Mouse (Mus musculus): ENCODE data around the gene Rundc3a. TPM values are rescaled to one million over a fixed set of nuclear protein-coding genes. Genes with fewer than 3 reads are reported as not detected.

Rundc3a gene
- polyA plus RNA-seq, 1 experiment, result 2.8 TPM

DNA sequence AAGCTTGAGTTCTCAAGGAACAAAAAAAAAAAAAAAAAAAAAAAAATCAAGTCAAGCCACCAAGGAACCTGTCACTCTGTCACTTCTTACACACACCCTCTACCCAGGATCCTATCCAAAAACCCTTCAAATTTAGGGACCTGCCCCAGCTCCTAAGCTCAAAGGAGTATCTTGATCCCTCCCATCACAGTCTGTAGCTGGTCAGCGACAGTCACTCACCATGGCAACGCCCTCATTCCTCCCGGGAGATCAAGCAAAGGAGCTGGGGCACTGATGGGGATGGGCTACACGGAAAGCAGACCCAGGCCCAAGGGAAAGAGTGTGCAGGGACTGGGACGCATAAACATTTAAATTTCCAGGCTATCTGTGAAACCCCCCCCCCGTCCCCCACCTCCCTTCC lies 51.6 kb downstream of the Rundc3a start:
- WGBS, result 45% methylated on average over 6 of the region's 6 CpGs
- peaks cover 11% of the 10 kb centered on the region for H3K4me1 ChIP-seq (ENCODE audit: control insufficient read depth, insufficient read depth, low read length)
- no peak overlapping the region for H3K4me3 ChIP-seq (replicated peaks; ENCODE audit: extremely low read depth, low read depth, low read length)
- no peak for DNase-seq
- TF ChIP-seq POLR2A (IDR thresholded peaks at IDR 0.05; ENCODE audit: borderline replicate concordance, extremely low read depth, low read depth, low read length), result no peak
- no peak for TF ChIP-seq CTCF (IDR thresholded peaks at IDR 0.05; ENCODE audit: insufficient read depth, low read length)

DNA sequence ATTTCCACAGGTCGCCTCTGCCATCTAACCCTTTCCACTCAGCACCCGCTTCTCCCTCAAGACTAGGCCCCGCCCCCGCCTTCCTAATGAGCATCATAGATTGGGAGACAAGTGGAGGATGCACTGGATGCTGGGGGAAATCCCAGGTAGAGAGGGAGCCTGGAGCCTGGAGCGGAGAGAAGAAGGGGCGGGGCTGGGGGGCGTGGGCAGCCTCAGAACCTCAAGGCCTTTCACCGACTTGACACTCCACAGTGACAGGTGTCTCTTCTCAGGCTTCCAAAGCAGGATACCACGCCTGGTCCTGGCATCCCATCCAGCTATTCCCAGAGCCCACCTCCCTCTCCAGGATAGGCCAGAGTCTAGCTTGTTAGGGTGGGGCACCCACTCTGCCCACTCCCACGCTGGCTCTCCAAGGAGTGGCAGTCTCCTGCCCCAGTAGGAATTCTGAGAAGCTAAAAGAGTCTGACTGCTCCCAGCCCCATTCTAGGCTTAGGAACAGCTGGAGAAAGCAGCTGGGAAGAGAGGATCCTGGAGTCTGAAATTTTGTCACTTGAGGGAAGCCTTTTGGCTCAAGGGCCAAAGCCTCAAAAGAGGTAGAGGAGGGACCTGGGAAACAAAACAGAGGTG lies 52.2 kb downstream of the Rundc3a start:
- no peak for DNase-seq
- no peak for TF ChIP-seq POLR2A (IDR thresholded peaks at IDR 0.05; ENCODE audit: borderline replicate concordance, extremely low read depth, low read depth, low read length)
- TF ChIP-seq CTCF (IDR thresholded peaks at IDR 0.05; ENCODE audit: insufficient read depth, low read length), result no peak
- 34% methylated on average over 10 of the region's 10 CpGs for WGBS
- H3K4me1 ChIP-seq (ENCODE audit: control insufficient read depth, insufficient read depth, low read length), result peaks cover 11% of the 10 kb centered on the region
- no peak overlapping the region for H3K4me3 ChIP-seq (replicated peaks; ENCODE audit: extremely low read depth, low read depth, low read length)

DNA sequence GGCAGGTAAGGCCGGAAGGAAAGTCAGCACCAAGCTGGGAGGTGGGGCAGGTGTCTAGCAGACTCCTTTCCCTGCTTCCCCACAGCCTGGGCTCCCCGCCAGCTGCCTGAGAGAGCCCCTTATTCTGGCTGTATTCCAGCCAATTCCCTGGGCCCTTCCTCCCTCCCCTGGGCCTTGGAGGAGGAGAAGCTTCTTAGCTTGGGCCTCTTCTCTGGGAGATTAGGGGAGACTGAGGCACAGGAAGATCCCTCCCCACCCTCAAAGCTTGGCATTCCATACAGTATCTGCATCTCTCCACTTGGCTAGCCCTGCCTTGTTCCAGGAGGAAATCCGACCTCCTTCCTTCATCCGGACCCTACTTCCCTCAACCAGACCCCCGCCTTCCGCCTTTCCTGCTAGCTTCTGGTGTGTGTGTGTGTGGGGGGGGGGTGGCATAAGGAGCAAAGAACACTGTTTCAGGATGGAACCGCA lies 52.7 kb downstream of the Rundc3a start:
- Histone ChIP-seq H3K4me1 (ENCODE audit: control insufficient read depth, insufficient read depth, low read length) (peaks cover 11% of the 10 kb centered on the region), H3K4me3 (replicated peaks; ENCODE audit: extremely low read depth, low read depth, low read length) (no peak overlapping the region)
- no peak for TF ChIP-seq POLR2A (IDR thresholded peaks at IDR 0.05; ENCODE audit: borderline replicate concordance, extremely low read depth, low read depth, low read length)
- 10% methylated on average over 7 of the region's 7 CpGs for WGBS
- DNase-seq, result no peak

DNA sequence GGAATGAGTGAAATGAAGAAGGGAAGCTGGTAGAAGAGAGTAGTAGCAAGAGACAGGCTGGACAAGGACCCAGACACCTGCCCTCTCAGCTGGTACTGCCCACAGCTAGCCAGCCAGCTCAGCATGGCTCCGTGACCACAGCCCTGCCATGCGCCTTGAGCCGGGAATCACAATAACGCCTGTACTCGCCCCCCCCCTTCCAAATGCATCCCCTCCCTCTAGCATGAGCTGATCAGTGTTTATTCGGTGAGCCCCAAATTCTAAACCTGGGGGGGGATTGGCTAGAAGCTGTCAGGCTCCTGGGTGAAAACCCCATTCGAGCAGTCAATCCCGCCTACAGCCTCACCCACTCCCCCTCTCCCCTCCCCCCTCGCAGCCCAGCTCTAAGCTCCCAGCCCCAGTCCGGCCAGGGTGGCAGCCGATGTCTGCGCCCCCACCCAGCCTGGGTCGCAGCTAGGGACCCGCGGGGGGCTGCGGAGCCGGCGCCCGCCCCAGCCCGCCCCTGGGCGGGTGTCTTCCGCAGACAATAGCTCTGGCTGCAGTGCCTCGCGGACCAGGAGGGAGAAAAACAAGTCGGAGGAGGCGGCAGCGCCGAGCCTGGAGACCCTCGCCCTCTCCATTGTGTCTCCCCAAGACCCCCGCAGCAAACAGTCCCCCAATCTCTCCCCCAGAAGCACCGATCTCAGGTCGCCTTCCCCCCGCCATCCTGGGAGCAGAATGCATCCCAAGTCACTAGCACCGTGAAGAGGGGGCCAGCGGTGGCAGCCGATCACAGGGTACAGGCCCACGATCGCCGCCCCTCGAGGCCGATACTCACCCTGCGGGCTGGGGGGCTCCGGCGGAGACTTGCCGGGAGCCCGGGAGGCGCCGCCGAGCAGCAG lies 53.6 kb downstream of the Rundc3a start:
- under 1% methylated on average over 48 of the region's 49 CpGs for WGBS
- Histone ChIP-seq H3K4me1 (ENCODE audit: control insufficient read depth, insufficient read depth, low read length) (peaks cover 11% of the 10 kb centered on the region), H3K4me3 (replicated peaks; ENCODE audit: extremely low read depth, low read depth, low read length) (peak overlapping the region; percentile 68)
- TF ChIP-seq POLR2A (IDR thresholded peaks at IDR 0.05; ENCODE audit: borderline replicate concordance, extremely low read depth, low read depth, low read length) (no peak), CTCF (IDR thresholded peaks at IDR 0.05; ENCODE audit: insufficient read depth, low read length) (no peak)
- DNase-seq, result peak; percentile 39

DNA sequence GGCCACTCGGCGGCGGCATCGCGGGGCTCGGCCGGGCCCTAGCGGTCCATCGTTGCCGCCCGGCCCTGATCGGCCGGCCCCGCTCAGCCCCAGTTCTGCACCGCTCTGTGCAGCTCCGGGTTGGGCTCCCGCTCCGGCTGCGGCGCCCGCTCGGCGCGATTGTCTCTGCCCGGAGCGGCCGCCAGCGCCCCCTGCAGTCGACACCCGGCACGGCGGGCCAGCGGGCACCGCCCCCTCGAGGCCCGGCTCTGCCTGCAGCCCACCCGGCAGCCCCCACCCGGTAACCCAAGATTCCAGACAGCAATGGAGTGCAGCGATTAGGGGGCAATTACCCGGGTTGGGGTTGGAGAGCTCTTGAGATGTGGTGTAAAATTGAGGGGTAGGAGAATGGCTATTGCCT lies 54.3 kb downstream of the Rundc3a start, which contains the start of gene Fam171a2:
Fam171a2 (minus strand) TSS at position 186 of the 400 bp plus-strand sequence.
- TF ChIP-seq CTCF (IDR thresholded peaks at IDR 0.05; ENCODE audit: insufficient read depth, low read length), result 0 out of 2 replicates have a peak, but pooled peaks have one; percentile 5
- no peak for TF ChIP-seq POLR2A (IDR thresholded peaks at IDR 0.05; ENCODE audit: borderline replicate concordance, extremely low read depth, low read depth, low read length)
- peak within 1 kb of the TSS; percentile 68 for H3K4me3 ChIP-seq (replicated peaks; ENCODE audit: extremely low read depth, low read depth, low read length)
- peaks cover 11% of the 10 kb centered on the region for H3K4me1 ChIP-seq (ENCODE audit: control insufficient read depth, insufficient read depth, low read length)
- DNase-seq, result peak; percentile 82
- under 1% methylated on average over 40 of the region's 40 CpGs for WGBS

DNA sequence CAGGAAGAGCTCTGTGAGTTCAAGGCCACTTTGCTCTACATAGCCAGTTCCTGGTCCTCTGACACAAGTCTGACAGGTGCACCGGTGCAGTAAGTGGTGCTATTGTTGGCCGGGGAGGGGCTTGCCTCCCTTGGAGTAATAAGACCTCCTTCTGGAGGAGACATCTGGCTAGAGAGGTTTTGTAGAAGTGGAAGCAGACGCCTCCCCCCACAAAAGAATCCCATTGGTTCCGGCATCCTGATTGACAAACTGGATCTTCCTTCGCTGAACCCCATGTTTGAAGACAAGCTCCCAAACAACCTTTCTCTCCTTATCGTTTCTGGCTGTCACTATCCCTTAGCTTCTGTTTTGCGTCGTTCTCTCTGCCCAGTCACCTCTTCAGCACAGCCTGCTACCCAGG lies 55.1 kb downstream of the Rundc3a start:
- WGBS, result 24% methylated on average over 8 of the region's 8 CpGs
- TF ChIP-seq CTCF (IDR thresholded peaks at IDR 0.05; ENCODE audit: insufficient read depth, low read length) (no peak), POLR2A (IDR thresholded peaks at IDR 0.05; ENCODE audit: borderline replicate concordance, extremely low read depth, low read depth, low read length) (no peak)
- Histone ChIP-seq H3K4me1 (ENCODE audit: control insufficient read depth, insufficient read depth, low read length) (peaks cover 11% of the 10 kb centered on the region), H3K4me3 (replicated peaks; ENCODE audit: extremely low read depth, low read depth, low read length) (no peak overlapping the region)
- DNase-seq, result no peak

DNA sequence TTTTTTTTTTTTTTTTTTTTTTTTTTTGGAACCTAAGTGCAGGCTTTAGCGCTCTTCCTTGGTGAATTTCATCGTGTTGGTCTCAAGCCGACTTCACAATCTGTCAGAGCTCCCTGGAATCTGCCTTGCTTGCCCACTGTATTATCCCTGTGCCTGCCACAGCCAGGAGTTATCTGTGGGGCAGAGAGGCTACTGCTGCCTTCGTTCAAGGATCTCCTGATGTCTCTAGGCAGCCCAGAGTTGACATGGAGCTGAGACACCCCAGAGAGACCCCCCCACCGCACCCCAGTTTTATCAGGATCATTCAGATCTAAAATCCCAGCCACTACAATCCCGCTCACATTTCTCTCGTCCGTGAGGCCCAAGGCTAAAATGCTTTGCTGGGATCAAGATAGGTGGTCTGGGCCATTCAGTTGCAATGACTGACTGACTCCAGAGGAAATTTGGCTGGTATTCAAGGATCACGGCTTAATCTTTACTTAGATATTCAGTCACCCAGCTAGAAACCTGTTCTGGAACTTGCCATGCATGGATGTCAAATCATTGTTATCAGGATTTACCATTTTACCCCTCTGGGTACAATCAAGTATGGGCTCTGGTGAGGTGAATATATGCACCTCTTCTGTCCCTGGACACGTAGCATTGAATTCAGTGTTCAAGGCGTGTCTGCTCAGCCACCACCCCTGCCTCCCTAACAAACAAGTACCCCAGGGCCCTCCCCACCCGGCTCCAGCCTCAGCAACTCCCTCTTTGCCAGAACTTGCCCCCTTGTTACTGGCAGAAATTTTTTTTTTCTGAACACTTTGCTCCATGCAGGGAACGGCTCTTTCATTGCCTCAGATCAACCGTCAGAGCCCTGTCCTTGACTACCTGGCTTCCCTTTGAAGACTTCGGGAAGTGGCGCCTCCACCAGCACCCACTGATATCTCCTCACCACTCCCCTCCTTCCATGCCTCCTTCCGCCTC lies 56.1 kb downstream of the Rundc3a start:
- TF ChIP-seq CTCF (IDR thresholded peaks at IDR 0.05; ENCODE audit: insufficient read depth, low read length), result no peak
- no peak for TF ChIP-seq POLR2A (IDR thresholded peaks at IDR 0.05; ENCODE audit: borderline replicate concordance, extremely low read depth, low read depth, low read length)
- Histone ChIP-seq H3K4me3 (replicated peaks; ENCODE audit: extremely low read depth, low read depth, low read length) (no peak overlapping the region), H3K4me1 (ENCODE audit: control insufficient read depth, insufficient read depth, low read length) (peaks cover 11% of the 10 kb centered on the region)
- WGBS, result 63% methylated on average over 17 of the region's 17 CpGs
- no peak for DNase-seq

Other genes starting within 250 kb of the Rundc3a start
- 0.41 and 0.72 TPM in 2 replicates for gene Nags, start 247.9 kb upstream of the Rundc3a start, polyA plus RNA-seq (2012; rRNA removed)
- gene Tmem101, start 237.0 kb upstream of the Rundc3a start, polyA plus RNA-seq (2012; rRNA removed), result 20.5 and 26.7 TPM in 2 replicates
- gene Lsm12, start 208.1 kb upstream of the Rundc3a start, polyA plus RNA-seq (2012; rRNA removed), result 20.8 and 30.6 TPM in 2 replicates
- gene G6pc3, start 203.8 kb upstream of the Rundc3a start, polyA plus RNA-seq (2012; rRNA removed), result 74.4 and 82.5 TPM in 2 replicates
- 140 and 160 TPM in 2 replicates for gene Hdac5, start 163.2 kb upstream of the Rundc3a start, polyA plus RNA-seq (2012; rRNA removed)
- gene BC030867, start 144.5 kb upstream of the Rundc3a start, polyA plus RNA-seq (2012; rRNA removed), result 0.65 and 0.68 TPM in 2 replicates
- gene Asb16, start 124.7 kb upstream of the Rundc3a start, polyA plus RNA-seq (2012; rRNA removed), result 0.15 and 1.8 TPM in 2 replicates
- 46.3 and 53.4 TPM in 2 replicates for gene Tmub2, start 108.5 kb upstream of the Rundc3a start, polyA plus RNA-seq (2012; rRNA removed)
- 33.1 and 38.8 TPM in 2 replicates for gene Atxn7l3, start 96.8 kb upstream of the Rundc3a start, polyA plus RNA-seq (2012; rRNA removed)
- gene Ubtf, start 73.7 kb upstream of the Rundc3a start, polyA plus RNA-seq (2012; rRNA removed), result 23.9 and 27.7 TPM in 2 replicates
- gene Slc4a1, start 27.2 kb upstream of the Rundc3a start, polyA plus RNA-seq (2012; rRNA removed), result 1.1 and 1.2 TPM in 2 replicates
- gene Slc25a39, start 14.5 kb downstream of the Rundc3a start, polyA plus RNA-seq (2012; rRNA removed), result 258 and 290 TPM in 2 replicates
- gene Grn, start 36.9 kb downstream of the Rundc3a start, polyA plus RNA-seq (2012; rRNA removed), result 220 and 257 TPM in 2 replicates
- gene Fam171a2, start 54.3 kb downstream of the Rundc3a start, polyA plus RNA-seq (2012; rRNA removed), result 19.6 and 22.8 TPM in 2 replicates
- gene Itga2b, start 76.7 kb downstream of the Rundc3a start, polyA plus RNA-seq (2012; rRNA removed), result 11.4 and 14.9 TPM in 2 replicates
- gene Gpatch8, start 163.0 kb downstream of the Rundc3a start, polyA plus RNA-seq (2012; rRNA removed), result 15.0 and 17.3 TPM in 2 replicates
- gene Gm11627, start 186.1 kb downstream of the Rundc3a start, polyA plus RNA-seq (2012; rRNA removed), result 2.4 and 2.5 TPM in 2 replicates
- gene Fzd2, start 211.0 kb downstream of the Rundc3a start, polyA plus RNA-seq (2012; rRNA removed), result 45.5 and 50.9 TPM in 2 replicates

Measured in lung, adult 2 months (tissue).